Mouse (Mus musculus) heart, adult 2 months (tissue): Measurements from ENCODE around the gene Gm26620. TPM values are rescaled to one million over a fixed set of nuclear protein-coding genes. Genes with fewer than 3 reads are reported as not detected.

ENCODE experiments used
- DNase-seq, 2 experiments: peaks; one replicate each; pipeline ENCODE4 v3.0.0; 2021
- H3K27ac ChIP-seq: fragments of 200-600 bp; 2 replicates; pipeline ENCODE4 v1.8.1; 2022
- H3K27me3 ChIP-seq: fragments of 200-500 bp; 2 replicates; pipeline ENCODE4 v1.6.1; 2012; ENCODE audit warnings: mild to moderate bottlenecking, low read length, inconsistent platforms, mixed read lengths; ENCODE audit not compliant: control insufficient read depth, insufficient read depth
- H3K36me3 ChIP-seq: fragments of 200-500 bp; 2 replicates; pipeline ENCODE4 v1.6.1; 2012; ENCODE audit warnings: low read length, inconsistent platforms; ENCODE audit not compliant: control insufficient read depth, insufficient read depth
- H3K4me1 ChIP-seq: fragments of 200-500 bp; 2 replicates; pipeline ENCODE4 v1.6.1; 2011; ENCODE audit warnings: low read length; ENCODE audit not compliant: control insufficient read depth, insufficient read depth
- H3K4me3 ChIP-seq: fragments of 200-600 bp; 2 replicates; pipeline ENCODE4 v1.8.1; 2022
- H3K79me2 ChIP-seq: fragments of 200-500 bp; replicated peaks from 2 replicates; pipeline ENCODE4 v1.6.1; 2012; ENCODE audit warnings: mild to moderate bottlenecking, inconsistent platforms, low read length, moderate library complexity, mixed read lengths; ENCODE audit not compliant: control insufficient read depth, insufficient read depth
- H3K9ac ChIP-seq: fragments of 200-500 bp; 2 replicates; pipeline ENCODE4 v1.6.1; 2012; ENCODE audit warnings: low read depth, mild to moderate bottlenecking, control low read depth, inconsistent platforms, low read length, mixed read lengths
- CTCF ChIP-seq: fragments of 200-600 bp; IDR thresholded peaks from 2 replicates; pipeline ENCODE4 v1.8.1; 2022; ENCODE audit warnings: antibody characterized with exemption, mild to moderate bottlenecking, moderate library complexity
- EP300 ChIP-seq: fragments of 200-500 bp; IDR thresholded peaks from 2 replicates; pipeline ENCODE4 v1.6.1; 2011; ENCODE audit warnings: low read depth, low read length, control low read depth; ENCODE audit not compliant: insufficient read depth
- POLR2A ChIP-seq: fragments of 200-500 bp; IDR thresholded peaks from 2 replicates; pipeline ENCODE4 v1.6.1; 2011; ENCODE audit warnings: mild to moderate bottlenecking, low read depth, low read length, control low read depth; ENCODE audit not compliant: insufficient read depth
- WGBS: fragments of 180-500 bp; shearing (Covaris S2); methylation state at CpG from one replicate; pipeline ENCODE4 v1.1.7; 2018; 5-methylcytosine and 5-hydroxymethylcytosine counted together
- intact Hi-C: fragments of 180-260 bp; cut with DNase I; formaldehyde crosslinking; loops from one replicate; pipeline ENCODE4 v1.15.1; 2025
- polyA plus RNA-seq: library from polyadenylated mRNA; depleted of rRNA; stranded (reverse); fragments of >200 nt; gene quantifications from 2 replicates; pipeline ENCODE4 v1.2.3, GENCODE M21; 2012
- total RNA-seq, 2 experiments: library from RNA; stranded (reverse); gene quantifications; 2 replicates each; pipeline ENCODE4 v1.2.3; 2021

Gm26620 gene
- total and polyA plus RNA-seq, 3 experiments: 0.52 to 0.61 TPM; not detected in 1

DNA sequence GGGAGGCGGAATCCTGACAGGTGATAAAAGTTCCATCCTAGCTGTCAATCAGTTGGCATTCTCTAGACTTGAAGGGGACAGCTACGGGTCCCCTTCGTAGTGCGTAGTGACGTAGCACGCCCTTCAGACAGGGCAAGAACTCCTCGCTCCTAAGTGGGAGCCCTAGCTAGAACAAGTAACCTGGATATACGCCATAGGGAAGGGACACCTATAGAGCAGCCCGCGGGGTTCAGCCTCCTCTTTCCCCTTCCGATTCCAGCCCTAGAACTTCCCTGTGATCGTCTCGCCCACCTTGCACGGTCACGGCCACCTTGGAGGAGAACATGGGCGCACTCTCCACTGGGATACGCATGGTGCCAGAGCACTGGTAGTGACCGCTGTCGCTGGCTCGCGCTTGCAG is 23.5 kb downstream of the Gm26620 start:
- Histone ChIP-seq H3K4me3 (peak overlapping the region; percentile 16), H3K27me3 (peaks cover 11% of the 10 kb centered on the region), H3K36me3 (no peaks in the 10 kb centered on the region), H3K9ac (no peak overlapping the region), H3K79me2 (no peaks in the 10 kb centered on the region), H3K4me1 (no peaks in the 10 kb centered on the region; the same call in 1 of the 2 replicates), H3K27ac (no peak overlapping the region)
- 10% methylated on average over 21 of the region's 21 CpGs for WGBS
- DNase-seq: no peak
- intact Hi-C loops: no loop called here
- TF ChIP-seq POLR2A: no peak
- no peak for TF ChIP-seq EP300
- no peak for TF ChIP-seq CTCF

DNA sequence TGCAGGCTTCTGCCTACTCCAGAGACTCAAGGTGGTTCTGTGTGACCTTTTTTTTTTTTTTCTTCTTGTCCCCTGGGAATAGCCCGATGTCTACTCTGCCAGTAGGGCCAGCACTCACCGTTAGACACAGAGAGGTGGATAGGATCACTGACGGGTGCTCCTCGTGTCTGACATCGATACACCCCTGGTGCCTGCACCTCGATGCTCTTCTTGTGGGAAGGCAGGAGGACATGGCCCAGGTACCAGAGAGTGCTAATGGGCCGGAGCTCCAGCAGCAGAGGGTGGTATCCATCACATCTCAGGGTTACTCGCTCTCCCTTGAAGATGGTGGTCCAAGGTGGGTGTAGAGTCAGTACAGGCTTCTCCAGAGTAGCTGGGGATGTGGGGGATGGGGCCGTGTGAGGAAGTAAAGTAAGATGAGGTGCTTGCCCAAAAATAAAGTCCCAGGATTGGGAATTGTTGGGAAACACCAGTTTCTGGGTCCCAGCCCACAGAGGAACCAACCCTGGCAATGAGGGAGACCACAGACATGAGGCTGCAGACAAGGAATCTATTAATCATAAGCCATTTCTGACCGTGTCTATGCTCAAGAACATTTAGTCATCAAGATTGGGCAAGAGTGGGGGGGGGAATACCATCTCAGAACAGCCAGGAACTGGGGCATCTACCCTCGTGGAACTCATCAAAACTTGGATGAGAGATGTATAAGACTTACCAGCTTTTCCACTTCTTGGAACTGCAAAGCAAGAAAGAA is 27.2 kb downstream of the Gm26620 start:
- intact Hi-C loops: no loop called here
- Histone ChIP-seq H3K9ac (no peak overlapping the region), H3K79me2 (no peaks in the 10 kb centered on the region), H3K27me3 (peaks cover 10% of the 10 kb centered on the region), H3K4me1 (no peaks in the 10 kb centered on the region; the same call in 1 of the 2 replicates), H3K4me3 (no peak overlapping the region), H3K36me3 (no peaks in the 10 kb centered on the region), H3K27ac (no peak overlapping the region)
- DNase-seq: no peak
- 84% methylated on average over 11 of the region's 11 CpGs for WGBS
- no peak for TF ChIP-seq CTCF
- TF ChIP-seq EP300: no peak
- TF ChIP-seq POLR2A: no peak

DNA sequence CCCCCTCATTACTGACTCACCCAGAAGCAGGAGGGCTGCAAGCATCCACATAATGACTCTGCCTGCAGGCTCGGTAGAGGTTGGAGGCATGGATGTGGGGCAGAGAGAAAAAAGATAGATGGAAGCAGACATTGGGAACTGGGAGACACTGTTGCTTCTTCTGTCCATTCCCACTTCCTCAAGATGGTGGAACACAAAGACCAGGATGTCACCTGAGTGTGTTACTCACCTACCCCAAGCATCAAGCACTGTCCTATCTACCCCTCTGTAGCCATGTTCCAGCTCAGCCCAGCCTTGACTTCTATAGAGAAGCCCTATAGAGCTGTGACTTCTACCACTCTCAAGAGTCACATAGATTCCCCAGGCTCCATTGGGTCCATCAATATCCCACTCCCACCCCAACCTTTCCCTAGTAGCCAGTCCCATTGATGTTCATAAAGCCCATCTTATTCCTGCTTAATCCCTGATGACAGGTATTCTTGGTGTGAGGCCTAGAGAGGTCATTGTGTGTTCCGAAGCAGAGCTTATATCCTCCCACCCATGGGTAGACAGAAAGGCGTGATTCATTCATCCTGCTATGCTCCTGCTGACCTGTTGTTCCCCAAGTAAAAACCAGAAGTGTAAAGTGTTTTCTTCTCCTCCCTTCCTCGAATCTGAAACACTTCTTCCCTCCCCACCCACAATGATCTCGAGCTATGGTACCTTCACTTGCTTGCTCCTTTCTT is 28.2 kb downstream of the Gm26620 start, which contains the start of gene Fcrlb:
Fcrlb (minus strand) TSS at position 51 of the 725 bp plus-strand sequence.
- intact Hi-C loops: no loop called here
- peaks cover 3% of the 10 kb centered on the region; the same call in 1 of the 2 replicates for H3K27me3 ChIP-seq
- no peak within 1 kb of the TSS for H3K9ac ChIP-seq
- H3K79me2 ChIP-seq: no peaks in the 10 kb centered on the region
- H3K4me1 ChIP-seq: no peaks in the 10 kb centered on the region; the same call in 1 of the 2 replicates
- no peak within 1 kb of the TSS for H3K27ac ChIP-seq
- DNase-seq: no peak
- TF ChIP-seq CTCF (no peak), POLR2A (no peak), EP300 (no peak)
- H3K4me3 ChIP-seq: no peak within 1 kb of the TSS
- no peaks in the 10 kb centered on the region for H3K36me3 ChIP-seq
- 68% methylated on average over 5 of the region's 5 CpGs for WGBS

DNA sequence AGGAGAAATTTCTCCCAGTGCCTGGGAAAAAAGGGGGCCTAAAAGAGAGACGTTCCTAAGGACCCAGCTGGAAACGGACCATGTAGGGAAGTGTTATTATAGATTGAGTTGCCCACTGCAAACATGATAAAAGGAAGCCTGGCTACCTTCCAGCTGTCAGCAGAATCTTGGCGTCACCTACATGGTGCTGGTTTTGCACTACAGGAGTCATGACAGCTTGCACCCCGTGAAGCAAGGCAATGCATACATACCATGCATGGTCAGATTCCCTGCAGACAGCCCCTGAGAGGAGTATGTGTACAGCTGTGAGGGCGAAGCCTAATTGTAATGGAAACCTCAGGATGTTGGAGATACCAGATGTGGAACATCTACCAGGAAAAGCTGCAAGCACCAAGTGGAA is 30.8 kb downstream of the Gm26620 start:
- H3K4me3 ChIP-seq: no peak overlapping the region
- no peaks in the 10 kb centered on the region for H3K27me3 ChIP-seq
- no peaks in the 10 kb centered on the region for H3K79me2 ChIP-seq
- H3K9ac ChIP-seq: no peak overlapping the region
- H3K27ac ChIP-seq: no peak overlapping the region
- no peaks in the 10 kb centered on the region for H3K36me3 ChIP-seq
- DNase-seq: no peak
- 30% methylated on average over 5 of the region's 5 CpGs for WGBS
- no peaks in the 10 kb centered on the region for H3K4me1 ChIP-seq
- intact Hi-C loops: no loop called here
- TF ChIP-seq EP300 (no peak), CTCF (no peak), POLR2A (no peak)

DNA sequence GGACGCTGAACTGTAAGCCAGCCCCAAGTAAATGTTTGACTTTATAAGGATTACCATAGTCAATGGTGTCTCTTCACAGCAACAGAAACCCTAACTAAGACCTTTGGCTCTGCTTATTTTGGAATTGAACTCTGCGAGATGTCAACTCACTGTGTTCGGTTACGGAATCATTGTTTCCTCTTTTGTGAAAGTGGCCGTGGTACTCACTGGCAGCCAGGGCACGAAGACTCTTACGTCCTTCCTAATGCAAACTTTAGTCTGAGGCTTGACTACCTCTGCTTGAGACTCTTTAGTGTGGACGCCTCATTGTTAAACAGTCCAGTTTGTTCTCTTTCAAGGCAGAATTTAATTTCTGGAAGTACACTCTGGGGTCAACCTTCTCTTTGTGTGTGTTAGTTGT is 34.4 kb downstream of the Gm26620 start:
- Histone ChIP-seq H3K36me3 (no peaks in the 10 kb centered on the region), H3K79me2 (no peaks in the 10 kb centered on the region), H3K4me1 (no peaks in the 10 kb centered on the region), H3K27ac (no peak overlapping the region), H3K4me3 (no peak overlapping the region), H3K9ac (no peak overlapping the region), H3K27me3 (no peaks in the 10 kb centered on the region)
- no peak for DNase-seq
- TF ChIP-seq POLR2A: no peak
- no peak for TF ChIP-seq CTCF
- TF ChIP-seq EP300: no peak
- intact Hi-C loops: no loop called here
- 92% methylated on average over 8 of the region's 8 CpGs for WGBS

DNA sequence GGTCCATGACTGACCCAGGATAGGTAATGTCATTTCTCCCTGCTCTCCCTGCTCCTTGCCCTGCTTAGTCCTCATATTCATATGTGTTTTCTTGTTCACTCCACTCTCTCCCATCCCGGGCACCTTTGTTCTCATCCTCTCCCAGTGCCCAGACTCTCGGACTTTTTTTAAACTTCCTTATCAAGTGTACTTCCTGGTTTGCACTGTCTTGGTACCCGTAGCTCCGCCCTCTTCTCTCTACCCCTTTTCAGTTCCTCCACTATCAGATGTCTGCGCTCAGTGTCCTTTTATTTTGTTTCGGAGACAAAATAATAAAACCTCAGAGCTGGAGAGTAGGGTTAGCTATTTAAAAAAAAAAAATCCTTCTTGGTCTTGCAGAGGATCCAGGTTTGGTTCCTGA is 39.6 kb downstream of the Gm26620 start:
- Histone ChIP-seq H3K27me3 (no peaks in the 10 kb centered on the region), H3K36me3 (no peaks in the 10 kb centered on the region), H3K79me2 (no peaks in the 10 kb centered on the region), H3K4me3 (no peak overlapping the region), H3K27ac (no peak overlapping the region), H3K4me1 (no peaks in the 10 kb centered on the region), H3K9ac (no peak overlapping the region)
- TF ChIP-seq CTCF: no peak
- TF ChIP-seq EP300: no peak
- intact Hi-C loops: no loop called here
- DNase-seq: peak in 1 of 2 experiments; percentile 60
- WGBS: 26% methylated on average over 6 of the region's 6 CpGs
